Mouse (Mus musculus) monocyte, adult 59 days (primary cell): ENCODE measurements around the gene Chst10. TPM values are rescaled to one million over a fixed set of nuclear protein-coding genes. Genes with fewer than 3 reads are reported as not detected.

Experiments used
- total RNA-seq, 2 experiments: library from RNA; stranded (reverse); gene quantifications; one replicate each; pipeline ENCODE4 v1.2.4; 2023

Gene Chst10
- total RNA-seq, result under 1 TPM; 0.10 to 0.21 TPM

GRCm38 (mm10) chr1:38897431-38898248 is at the start of gene Chst10:
TSS of gene Chst10 (minus strand) at chr1:38898161.

GRCm38 (mm10) chr1:38938849-38939248 is 40.9 kb upstream of the Chst10 start, which contains the start of gene Nms:
TSS of gene Nms (plus strand) at chr1:38939149.

GRCm38 (mm10) chr1:38836477-38836872 is 61.5 kb downstream of the Chst10 start, which contains the start of gene Lonrf2:
TSS of gene Lonrf2 (minus strand) at chr1:38836711.

Other genes starting within 250 kb of the Chst10 start
- gene Aff3, start 233.2 kb downstream of the Chst10 start, total RNA-seq, result 1 to 10 TPM; 3.2 to 7.3 TPM
- not detected for gene Lonrf2, start 61.5 kb downstream of the Chst10 start, total RNA-seq
- gene Nms, start 41.0 kb upstream of the Chst10 start, total RNA-seq, result not detected
- 10 to 100 TPM; 32.9 to 40.4 TPM for gene Pdcl3, start 87.4 kb upstream of the Chst10 start, total RNA-seq